Mouse (Mus musculus): Measurements from ENCODE around the gene Cyb561d1.

Cyb561d1 gene

DNA sequence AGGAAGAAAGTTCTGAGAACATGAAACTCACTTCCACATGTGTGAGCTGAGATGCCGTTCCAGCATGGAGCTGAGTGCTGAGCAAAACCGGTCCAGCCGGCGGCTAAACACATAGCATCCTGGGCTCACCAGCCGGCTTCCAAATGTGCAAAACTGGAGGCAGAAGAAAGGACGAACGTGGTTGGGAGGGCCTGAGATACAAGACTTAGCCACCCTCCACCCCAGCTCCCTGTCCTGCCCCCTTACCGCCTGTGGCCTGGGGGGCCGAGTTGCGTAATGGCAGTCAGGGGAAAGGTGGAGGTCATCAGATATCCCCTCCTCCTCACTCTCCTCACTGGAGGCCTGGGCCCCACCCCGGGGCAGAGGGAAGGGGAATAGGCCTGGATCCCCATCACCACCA is 3.5 kb upstream of the Cyb561d1 start:
- no peak for DNase-seq (ENCODE audit: extremely low read depth, low read depth, low spot score)

GRCm38 (mm10) chr3:108203621-108204325 is 2.8 kb upstream of the Cyb561d1 start:
- no peak for DNase-seq (ENCODE audit: extremely low read depth, low read depth, low spot score)

GRCm38 (mm10) chr3:108203212-108203611 is 2.2 kb upstream of the Cyb561d1 start:
- no peak for DNase-seq (ENCODE audit: extremely low read depth, low read depth, low spot score)

DNA sequence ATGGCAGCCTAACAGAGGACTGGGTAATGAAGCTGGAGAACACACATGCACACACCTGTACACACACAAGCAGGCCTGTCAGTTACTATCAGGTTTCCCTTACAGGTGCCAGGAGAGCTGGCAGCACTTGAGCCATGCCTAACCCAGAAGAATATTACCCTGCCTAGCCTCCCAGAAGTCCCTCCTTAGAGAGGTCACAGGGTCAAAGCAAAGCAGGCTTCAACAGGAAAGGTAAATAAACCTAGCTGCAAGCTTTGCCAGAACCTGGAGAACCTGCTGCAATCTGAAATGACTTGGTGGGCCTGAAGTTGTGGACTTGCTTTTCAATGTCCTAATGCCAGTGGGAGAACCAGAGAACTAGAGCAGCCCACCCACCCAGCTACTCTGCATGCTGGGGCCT is 1.5 kb upstream of the Cyb561d1 start:
- no peak for DNase-seq (ENCODE audit: extremely low read depth, low read depth, low spot score)

DNA sequence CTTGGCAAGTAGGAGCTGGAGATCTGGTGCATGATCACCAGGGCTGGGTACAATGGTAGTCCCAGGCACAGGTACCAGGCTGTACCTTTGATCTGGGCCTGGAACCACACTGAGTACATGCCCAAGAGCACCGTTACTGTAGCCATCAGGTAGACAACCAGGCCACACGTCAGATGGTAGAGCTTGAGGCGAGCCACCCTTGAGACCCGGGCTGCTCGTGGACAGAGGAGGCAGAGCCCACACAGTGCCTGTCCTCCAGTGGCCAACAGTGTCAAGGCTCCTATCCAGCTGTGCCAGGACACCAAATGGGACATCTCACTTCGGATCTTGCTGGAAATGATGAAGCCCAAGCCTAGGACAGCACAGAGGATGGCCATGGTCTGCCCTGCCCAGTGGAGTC is 1.8 kb downstream of the Cyb561d1 start:
- no peak for DNase-seq (ENCODE audit: extremely low read depth, low read depth, low spot score)

DNA sequence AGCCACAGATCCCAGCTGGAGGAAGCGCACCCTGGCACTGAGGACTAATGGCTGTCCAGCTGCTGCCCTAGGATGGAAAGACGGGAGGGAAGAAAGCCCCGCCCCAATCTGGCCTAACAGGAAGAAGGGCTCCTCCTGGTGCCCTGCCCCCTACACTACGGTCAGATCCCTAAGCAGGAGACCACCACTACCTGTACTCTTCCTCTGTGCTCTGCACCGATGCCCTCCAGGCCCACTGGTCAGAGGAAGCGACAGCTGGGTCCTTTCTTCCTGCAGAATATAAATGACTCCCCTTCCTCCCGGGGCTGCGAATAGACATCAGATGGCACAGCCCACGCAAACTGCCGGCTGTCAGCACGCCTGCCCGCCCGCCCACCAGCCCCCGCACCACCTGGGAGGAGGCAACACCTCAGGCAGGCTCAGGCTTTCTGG is 3.9 kb downstream of the Cyb561d1 start:
- DNase-seq (ENCODE audit: extremely low read depth, low read depth, low spot score): no peak

GRCm38 (mm10) chr3:108195941-108196590 is 4.9 kb downstream of the Cyb561d1 start:
- no peak for DNase-seq (ENCODE audit: extremely low read depth, low read depth, low spot score)

DNA sequence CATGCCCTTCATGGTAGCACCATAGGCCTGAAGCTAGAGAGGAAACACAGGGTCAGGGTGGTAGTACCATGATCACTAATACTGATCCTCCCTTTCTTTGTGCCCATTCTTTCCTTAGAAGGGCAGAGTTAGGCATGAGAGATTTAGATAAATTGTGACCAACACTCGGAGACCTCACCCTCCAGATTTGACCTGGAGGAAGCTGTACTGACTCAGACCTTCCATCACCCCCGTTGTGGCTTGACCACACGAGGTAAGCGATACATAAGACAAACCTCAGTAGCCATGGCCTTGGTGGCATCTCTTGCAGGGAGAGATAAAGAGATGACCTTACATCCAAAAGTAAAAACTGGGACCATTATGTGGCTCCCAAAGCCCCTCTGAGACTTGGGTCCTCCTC is 5.7 kb downstream of the Cyb561d1 start:
- DNase-seq (ENCODE audit: extremely low read depth, low read depth, low spot score): no peak

- DNase-seq (ENCODE audit: extremely low read depth, low read depth, low spot score): no peak
Measured at GRCm38 (mm10) chr3:108193686-108194085, 7.3 kb downstream of the Cyb561d1 start.

DNA sequence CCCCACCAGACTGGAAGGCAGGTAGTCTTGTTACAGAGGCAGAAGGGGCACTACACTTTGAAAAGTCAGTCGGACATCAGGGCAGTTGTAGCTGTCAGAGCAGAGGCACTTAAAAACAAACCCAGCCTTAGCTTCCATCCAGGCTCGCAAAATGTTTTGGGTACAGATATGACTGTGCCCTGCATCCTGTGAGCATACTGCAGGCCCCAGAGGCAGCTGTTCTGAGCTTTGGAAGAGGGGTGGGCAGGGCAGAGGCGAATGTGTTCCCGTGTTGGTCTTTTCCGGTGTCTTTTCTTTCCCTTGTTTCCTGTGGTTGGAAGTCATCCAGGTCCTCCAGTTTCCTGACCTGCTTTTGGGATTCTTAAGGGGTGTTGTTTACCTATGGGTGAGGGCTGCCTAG is 11.1 kb downstream of the Cyb561d1 start:
- DNase-seq (ENCODE audit: extremely low read depth, low read depth, low spot score): no peak

DNA sequence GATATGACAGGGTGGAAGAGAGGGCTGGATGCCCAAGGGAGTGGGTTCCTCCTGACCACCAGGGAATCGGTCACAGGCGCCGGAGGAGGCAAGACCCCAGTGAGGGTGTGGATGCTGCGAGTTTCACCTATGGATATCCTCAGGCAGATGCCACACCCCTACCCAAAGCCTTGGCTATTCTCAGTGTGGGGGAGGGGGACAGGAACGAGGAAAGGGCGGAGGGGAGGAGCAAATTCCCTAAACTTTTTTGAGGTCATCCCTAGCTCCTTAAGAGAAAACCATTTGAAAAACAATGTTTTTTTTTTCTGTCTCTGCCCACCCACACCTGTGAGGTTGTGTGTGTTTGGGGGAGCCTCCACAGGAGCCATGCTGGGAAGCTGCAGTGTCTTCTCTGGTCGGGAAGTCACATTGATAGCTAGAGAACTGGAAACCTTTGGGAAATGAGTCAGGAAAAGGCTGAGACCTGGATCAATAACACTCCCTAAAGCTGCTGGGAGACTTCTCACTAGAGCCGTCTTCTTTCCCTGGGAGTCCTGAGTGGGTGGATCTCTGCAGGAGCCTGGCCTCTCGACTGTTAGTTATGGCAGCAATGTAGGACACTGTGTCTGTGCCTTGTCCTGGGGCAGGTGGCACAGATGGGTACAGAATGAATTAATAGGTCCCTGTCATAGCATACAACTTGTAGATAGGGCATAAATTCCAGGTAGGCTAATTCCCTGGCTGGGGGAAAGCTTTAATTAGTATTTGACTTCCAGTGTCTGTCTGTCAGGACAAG is 12.1 kb downstream of the Cyb561d1 start:
- DNase-seq (ENCODE audit: extremely low read depth, low read depth, low spot score): no peak

GRCm38 (mm10) chr3:108187111-108187795 is 13.8 kb downstream of the Cyb561d1 start:
- no peak for DNase-seq (ENCODE audit: extremely low read depth, low read depth, low spot score)

- no peak for DNase-seq (ENCODE audit: extremely low read depth, low read depth, low spot score)
Measured at GRCm38 (mm10) chr3:108186098-108187047, 14.6 kb downstream of the Cyb561d1 start, which contains the start of gene Amigo1. TSS of gene Amigo1 (plus strand) at chr3:108186335.

- no peak for DNase-seq (ENCODE audit: extremely low read depth, low read depth, low spot score)
Measured at GRCm38 (mm10) chr3:108185460-108186097, 15.4 kb downstream of the Cyb561d1 start.

GRCm38 (mm10) chr3:108184742-108185141 is 16.3 kb downstream of the Cyb561d1 start:
- no peak for DNase-seq (ENCODE audit: extremely low read depth, low read depth, low spot score)

DNA sequence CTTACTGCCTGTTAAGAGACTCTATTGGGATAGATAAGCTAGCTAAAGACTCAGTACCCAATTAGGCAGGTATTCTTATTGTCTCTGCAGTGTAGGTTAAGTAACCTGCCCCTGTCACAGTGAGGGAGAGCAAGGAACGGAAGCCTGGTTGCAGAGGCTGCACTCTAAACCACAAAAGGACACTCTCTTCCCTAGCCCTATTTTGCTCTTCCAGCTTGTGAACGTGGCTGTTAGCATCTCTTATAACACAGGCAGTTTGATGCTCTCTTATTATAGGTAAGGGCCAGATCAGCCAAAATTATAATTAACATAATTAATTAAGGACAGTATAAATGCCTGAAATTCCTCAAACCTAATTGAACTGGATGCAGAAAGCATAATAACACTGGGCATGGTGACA is 20.5 kb downstream of the Cyb561d1 start:
- DNase-seq (ENCODE audit: extremely low read depth, low read depth, low spot score): no peak

DNA sequence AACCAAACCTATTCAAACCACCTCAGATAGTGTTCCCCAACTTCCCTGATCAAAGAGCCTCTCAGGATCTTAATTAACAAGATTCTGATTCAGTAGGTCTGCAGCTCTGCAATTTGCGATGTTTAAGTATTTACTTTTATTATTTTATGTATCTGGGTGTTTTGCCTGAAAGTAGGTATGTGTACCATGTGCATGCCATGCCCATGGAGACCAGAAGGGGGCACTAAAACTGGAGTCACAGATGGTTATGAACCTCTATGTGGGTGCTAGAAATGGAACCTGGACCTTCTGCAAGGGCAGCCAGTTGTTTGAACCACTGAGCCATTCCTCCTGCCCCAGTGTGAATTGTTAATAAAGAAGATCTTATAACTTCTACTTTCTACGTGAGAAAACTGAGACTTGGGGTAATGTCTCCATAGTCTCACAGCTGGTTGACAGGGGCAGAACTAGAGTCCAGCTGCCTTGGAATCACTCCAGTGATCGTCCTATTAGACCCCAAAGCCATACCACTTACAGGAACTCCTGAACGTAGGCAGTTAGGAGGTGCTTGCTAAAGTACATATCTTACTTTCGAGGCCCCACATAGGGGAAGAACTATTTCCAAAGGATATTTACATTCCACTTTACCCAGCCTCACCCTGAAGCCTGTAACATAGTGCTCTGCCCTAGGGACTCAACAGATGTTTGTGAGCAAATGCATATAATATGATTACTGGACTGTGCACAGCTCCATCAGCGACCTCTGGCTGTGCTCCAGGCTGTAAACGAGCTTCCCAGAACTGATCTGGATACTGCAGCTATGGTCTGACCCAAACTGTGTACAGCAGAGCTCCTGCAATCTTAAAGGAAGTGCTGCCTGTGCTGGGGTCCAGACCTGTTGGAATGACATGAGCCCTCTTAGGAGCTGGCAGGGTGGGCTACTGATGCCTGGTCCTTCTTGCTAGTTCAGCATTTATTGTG is 22.0 kb downstream of the Cyb561d1 start:
- no peak for DNase-seq (ENCODE audit: extremely low read depth, low read depth, low spot score)

GRCm38 (mm10) chr3:108174672-108175531 is 26.1 kb downstream of the Cyb561d1 start:
- no peak for DNase-seq (ENCODE audit: extremely low read depth, low read depth, low spot score)

All from fat pad, adult 2 months (tissue).